Mouse (Mus musculus) small intestine, adult 2 months (tissue): ENCODE results near the gene Dock2.
"Not testable (repeated sequence)": the region's sequence is repeated elsewhere in the genome, so short reads cannot be mapped to it uniquely, and the experiment has no call there.

Source experiments
- CTCF ChIP-seq: fragments of 200-500 bp; IDR thresholded peaks from 2 replicates; pipeline ENCODE4 v1.5.1; 2012; ENCODE audit warnings: low read depth, mild to moderate bottlenecking, control low read depth, inconsistent platforms, low read length, moderate library complexity, mixed read lengths; ENCODE audit not compliant: insufficient replicate concordance, insufficient read length; ENCODE audit errors: extremely low read depth
- POLR2A ChIP-seq: fragments of 200-500 bp; IDR thresholded peaks from 2 replicates; pipeline ENCODE4 v1.6.1; 2012; ENCODE audit warnings: low read depth, mild to moderate bottlenecking, control low read depth, inconsistent platforms, low read length, moderate library complexity

DNA sequence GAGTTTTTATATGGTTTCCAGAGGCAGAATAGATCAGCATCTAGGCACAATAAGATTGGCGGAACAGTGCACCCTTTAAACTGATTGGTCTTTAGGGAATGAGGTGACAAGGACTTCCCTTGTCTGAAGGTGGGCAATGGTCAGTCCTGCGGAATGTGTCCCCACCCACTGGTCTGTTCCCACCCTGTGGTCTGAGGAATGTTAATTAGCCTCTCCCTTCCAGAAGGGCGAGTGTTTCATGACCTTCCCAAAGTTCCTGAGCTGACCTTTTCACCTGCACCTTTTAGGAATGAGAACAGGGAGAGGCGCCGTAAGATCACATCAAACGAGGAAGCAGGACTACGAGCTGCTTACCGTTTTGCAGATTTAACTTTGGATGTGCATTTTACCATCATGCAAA, 14.4 kb upstream of the Dock2 start:
- TF ChIP-seq POLR2A, CTCF: not testable (repeated sequence)
